Mouse (Mus musculus) neural tube, embryonic 12.5 days (tissue): ENCODE results near the gene Zc3h4. TPM values are rescaled to one million over a fixed set of nuclear protein-coding genes. Genes with fewer than 3 reads are reported as not detected.

ENCODE experiments used
- ATAC-seq: fragments of 200-750 bp; cut with Nextera tagmentation; 2 replicates; pipeline ENCODE4 v1.8.0; 2017; ENCODE audit warnings: low read depth, mild to moderate bottlenecking, moderate TSS enrichment, moderate library complexity; ENCODE audit not compliant: low FRiP score
- H3K27ac ChIP-seq: fragments of 300-500 bp; sonication (generic); 2 replicates; pipeline ENCODE4 v1.5.1; 2016
- H3K27me3 ChIP-seq: fragments of 300-500 bp; sonication (generic); replicated peaks from 2 replicates; pipeline ENCODE4 v1.6.1; 2016; ENCODE audit warnings: mild to moderate bottlenecking
- H3K36me3 ChIP-seq: fragments of 300-500 bp; sonication (generic); 2 replicates; pipeline ENCODE4 v1.6.1; 2016; ENCODE audit warnings: mild to moderate bottlenecking
- H3K4me1 ChIP-seq: fragments of 300-500 bp; sonication (generic); 2 replicates; pipeline ENCODE4 v1.6.1; 2016
- H3K4me2 ChIP-seq: fragments of 300-500 bp; sonication (generic); replicated peaks from 2 replicates; pipeline ENCODE4 v1.6.1; 2016; ENCODE audit warnings: mild to moderate bottlenecking
- H3K4me3 ChIP-seq: fragments of 300-500 bp; sonication (generic); 2 replicates; pipeline ENCODE4 v1.5.1; 2016
- H3K9ac ChIP-seq: fragments of 300-500 bp; sonication (generic); 2 replicates; pipeline ENCODE4 v1.6.1; 2016; ENCODE audit warnings: mild to moderate bottlenecking
- H3K9me3 ChIP-seq: fragments of 300-500 bp; sonication (generic); 2 replicates; pipeline ENCODE4 v1.6.1; 2016; ENCODE audit warnings: mild to moderate bottlenecking
- WGBS: fragments of 180-500 bp; shearing (Covaris S2); methylation state at CpG from one replicate; pipeline ENCODE4 v1.1.7; 2016; 5-methylcytosine and 5-hydroxymethylcytosine counted together
- polyA plus RNA-seq: library from polyadenylated mRNA; unstranded; fragments of >200 nt; fragmentation: Nextera tagmentation; extraction: Ambion mirVana; gene quantifications from 2 replicates; pipeline ENCODE4 v1.2.1, GENCODE M21; 2016

Gene Zc3h4
- polyA plus RNA-seq, result 26.6 and 27.8 TPM in 2 replicates

- peak; percentile 31 for ATAC-seq
- peak within 1 kb of the TSS; percentile 100 for H3K9ac ChIP-seq
- H3K9me3 ChIP-seq, result no peaks in the 10 kb centered on the region
- no peaks in the 10 kb centered on the region for H3K36me3 ChIP-seq
- H3K27me3 ChIP-seq, result no peaks in the 10 kb centered on the region
- WGBS, result under 1% methylated on average over 83 of the region's 85 CpGs
- peak within 1 kb of the TSS; percentile 67 for H3K4me2 ChIP-seq
- peak within 1 kb of the TSS; percentile 92 for H3K4me3 ChIP-seq
- H3K27ac ChIP-seq, result peak within 1 kb of the TSS; percentile 100
- peaks cover 26% of the 10 kb centered on the region for H3K4me1 ChIP-seq
Observed at GRCm38 (mm10) chr7:16400689-16401611, at the start of gene Zc3h4. Gene Zc3h4 (plus strand): TSS chr7:16400910.

GRCm38 (mm10) chr7:16355854-16356594 lies 44.7 kb upstream of the Zc3h4 start:
- no peaks in the 10 kb centered on the region for H3K4me1 ChIP-seq
- peaks cover 63% of the 10 kb centered on the region for H3K36me3 ChIP-seq
- H3K9me3 ChIP-seq, result no peaks in the 10 kb centered on the region
- H3K27me3 ChIP-seq, result no peaks in the 10 kb centered on the region
- no peak overlapping the region for H3K4me3 ChIP-seq
- no peak for ATAC-seq
- no peak overlapping the region for H3K4me2 ChIP-seq
- WGBS, result 98% methylated on average over 3 of the region's 3 CpGs
- no peak overlapping the region for H3K9ac ChIP-seq
- no peak overlapping the region for H3K27ac ChIP-seq

- H3K27ac ChIP-seq, result no peak overlapping the region
- no peak overlapping the region for H3K4me2 ChIP-seq
- no peaks in the 10 kb centered on the region for H3K9me3 ChIP-seq
- 0 out of 2 replicates have a peak, but pooled peaks cover 6% of the 10 kb centered on the region for H3K4me1 ChIP-seq
- 96% methylated on average over 3 of the region's 3 CpGs for whole genome bisulfite sequencing
- no peak overlapping the region for H3K4me3 ChIP-seq
- no peak overlapping the region for H3K9ac ChIP-seq
- H3K36me3 ChIP-seq, result peaks cover 47% of the 10 kb centered on the region
- H3K27me3 ChIP-seq, result no peaks in the 10 kb centered on the region
- ATAC-seq, result no peak
Observed at GRCm38 (mm10) chr7:16357602-16358001, 43.1 kb upstream of the Zc3h4 start.

GRCm38 (mm10) chr7:16364319-16364718 lies 36.4 kb upstream of the Zc3h4 start:
- Histone ChIP-seq H3K4me1 (peaks cover 36% of the 10 kb centered on the region), H3K27ac (0 out of 2 replicates have a peak overlapping the region, but pooled peaks have one; percentile 75)

GRCm38 (mm10) chr7:16364901-16365500 lies 35.7 kb upstream of the Zc3h4 start:
- peak; percentile 91 for ATAC-seq
- peak overlapping the region; percentile 75 for H3K27ac ChIP-seq
- no peak overlapping the region for H3K9ac ChIP-seq
- peak overlapping the region; percentile 22; the same call in 1 of the 2 replicates for H3K4me2 ChIP-seq
- H3K27me3 ChIP-seq, result no peaks in the 10 kb centered on the region
- H3K9me3 ChIP-seq, result no peaks in the 10 kb centered on the region
- peaks cover 36% of the 10 kb centered on the region for H3K4me1 ChIP-seq
- H3K36me3 ChIP-seq, result peaks cover 51% of the 10 kb centered on the region
- no peak overlapping the region for H3K4me3 ChIP-seq
- 10% methylated on average over 4 of the region's 4 CpGs for WGBS

More at GRCm38 (mm10) chr7:16364319-16364718, 36.4 kb upstream of the Zc3h4 start:
- Histone ChIP-seq H3K27me3 (no peaks in the 10 kb centered on the region), H3K4me2 (0 out of 2 replicates have a peak overlapping the region, but pooled peaks have one; percentile 22), H3K4me3 (no peak overlapping the region), H3K9ac (no peak overlapping the region), H3K36me3 (peaks cover 44% of the 10 kb centered on the region), H3K9me3 (no peaks in the 10 kb centered on the region)
- 67% methylated on average over 1 of the region's 1 CpGs for WGBS
- no peak for ATAC-seq

GRCm38 (mm10) chr7:16366133-16366646 lies 34.5 kb upstream of the Zc3h4 start:
- H3K4me2 ChIP-seq, result no peak overlapping the region; the same call in 1 of the 2 replicates
- H3K9ac ChIP-seq, result no peak overlapping the region
- H3K4me3 ChIP-seq, result no peak overlapping the region
- H3K27me3 ChIP-seq, result no peaks in the 10 kb centered on the region
- peaks cover 62% of the 10 kb centered on the region for H3K36me3 ChIP-seq
- ATAC-seq, result no peak
- H3K9me3 ChIP-seq, result no peaks in the 10 kb centered on the region
- 0 out of 2 replicates have a peak overlapping the region, but pooled peaks have one; percentile 12 for H3K27ac ChIP-seq
- peaks cover 36% of the 10 kb centered on the region for H3K4me1 ChIP-seq
- 29% methylated on average over 10 of the region's 10 CpGs for WGBS

- no peak overlapping the region for H3K4me2 ChIP-seq
- H3K27ac ChIP-seq, result no peak overlapping the region
- no peaks in the 10 kb centered on the region for H3K27me3 ChIP-seq
- ATAC-seq, result no peak
- H3K4me1 ChIP-seq, result peaks cover 36% of the 10 kb centered on the region
- no peak overlapping the region for H3K9ac ChIP-seq
- H3K9me3 ChIP-seq, result no peaks in the 10 kb centered on the region
- peaks cover 62% of the 10 kb centered on the region for H3K36me3 ChIP-seq
- 51% methylated on average over 4 of the region's 4 CpGs for WGBS
- H3K4me3 ChIP-seq, result no peak overlapping the region
Observed at GRCm38 (mm10) chr7:16366669-16367068, 34.0 kb upstream of the Zc3h4 start.

GRCm38 (mm10) chr7:16368835-16369234 lies 31.9 kb upstream of the Zc3h4 start:
- Histone ChIP-seq H3K27ac (no peak overlapping the region), H3K9ac (no peak overlapping the region), H3K9me3 (no peaks in the 10 kb centered on the region), H3K36me3 (peaks cover 66% of the 10 kb centered on the region), H3K4me1 (peaks cover 28% of the 10 kb centered on the region), H3K27me3 (no peaks in the 10 kb centered on the region), H3K4me3 (no peak overlapping the region), H3K4me2 (no peak overlapping the region)
- 91% methylated on average over 2 of the region's 2 CpGs for WGBS
- ATAC-seq, result no peak

- H3K36me3 ChIP-seq, result peaks cover 70% of the 10 kb centered on the region
- no peak overlapping the region for H3K27ac ChIP-seq
- H3K4me2 ChIP-seq, result no peak overlapping the region
- no peaks in the 10 kb centered on the region for H3K27me3 ChIP-seq
- no peak for ATAC-seq
- H3K4me3 ChIP-seq, result no peak overlapping the region
- peaks cover 12% of the 10 kb centered on the region for H3K4me1 ChIP-seq
- H3K9ac ChIP-seq, result no peak overlapping the region
- H3K9me3 ChIP-seq, result no peaks in the 10 kb centered on the region
- WGBS, result 93% methylated on average over 2 of the region's 2 CpGs
Observed at GRCm38 (mm10) chr7:16370596-16370995, 30.1 kb upstream of the Zc3h4 start.

GRCm38 (mm10) chr7:16373719-16374118 lies 27.0 kb upstream of the Zc3h4 start:
- Histone ChIP-seq H3K27me3 (no peaks in the 10 kb centered on the region), H3K27ac (no peak overlapping the region), H3K4me2 (no peak overlapping the region), H3K9ac (no peak overlapping the region), H3K36me3 (peaks cover 71% of the 10 kb centered on the region), H3K9me3 (no peaks in the 10 kb centered on the region), H3K4me3 (no peak overlapping the region), H3K4me1 (no peaks in the 10 kb centered on the region)
- no peak for ATAC-seq
- WGBS, result 43% methylated on average over 2 of the region's 2 CpGs

GRCm38 (mm10) chr7:16374989-16375388 lies 25.7 kb upstream of the Zc3h4 start:
- Histone ChIP-seq H3K4me1 (no peaks in the 10 kb centered on the region), H3K36me3 (peaks cover 66% of the 10 kb centered on the region), H3K4me3 (no peak overlapping the region), H3K27ac (no peak overlapping the region), H3K9me3 (no peaks in the 10 kb centered on the region), H3K27me3 (no peaks in the 10 kb centered on the region), H3K4me2 (no peak overlapping the region), H3K9ac (no peak overlapping the region)
- 92% methylated on average over 5 of the region's 5 CpGs for WGBS
- no peak for ATAC-seq
